Mouse (Mus musculus) testis, adult 2 months (tissue): ENCODE measurements at regions not wholly inside any gene's neighbourhood (a gene's known extent, or its start where the extent isn't known, plus 50 kb on each side); places are given as distances from the start of the nearest gene placed in this dataset.

ENCODE experiments used
- CTCF ChIP-seq: fragments of 200-500 bp; IDR thresholded peaks from 2 replicates; pipeline ENCODE4 v1.5.1; 2012; ENCODE audit warnings: low read depth, mild to moderate bottlenecking, inconsistent platforms, low read length, moderate library complexity; ENCODE audit not compliant: control insufficient read depth, insufficient read depth, insufficient replicate concordance
- POLR2A ChIP-seq: fragments of 200-500 bp; IDR thresholded peaks from 2 replicates; pipeline ENCODE4 v1.6.1; 2012; ENCODE audit warnings: low read depth, mild to moderate bottlenecking, inconsistent platforms, low read length, moderate library complexity; ENCODE audit not compliant: control insufficient read depth

DNA sequence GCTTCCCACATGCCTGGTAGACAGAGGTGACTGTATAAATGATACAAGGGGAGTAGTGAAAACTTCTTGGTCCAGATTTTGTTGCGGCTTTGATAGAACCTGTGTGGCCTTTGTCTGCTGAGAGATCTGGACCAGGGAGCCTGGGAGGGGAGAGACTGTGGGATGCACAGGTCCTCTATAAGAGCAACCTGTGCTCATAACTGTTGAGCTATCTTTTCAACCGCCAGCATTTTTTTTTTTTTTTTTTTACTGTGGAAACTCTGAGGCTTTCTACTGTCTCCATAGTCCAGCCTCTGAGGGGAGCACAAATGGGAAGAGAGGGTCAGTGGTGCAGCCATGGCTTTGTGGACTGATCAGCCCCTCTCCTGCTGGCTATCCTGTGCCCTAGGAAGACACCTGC is 90.2 kb downstream of the Mn1 start:
- TF ChIP-seq POLR2A (no peak), CTCF (no peak)
